Mouse (Mus musculus) erythroblast, embryonic 14.5 days (primary cell): ENCODE measurements around the gene A230072I06Rik.

ENCODE experiments used
- GATA1 ChIP-seq: IDR thresholded peaks from 2 replicates; pipeline ENCODE4 v1.6.1; 2012; ENCODE audit warnings: low read length, inconsistent platforms, mixed read lengths
- TAL1 ChIP-seq: IDR thresholded peaks from 3 replicates; pipeline ENCODE4 v1.6.1; 2012; ENCODE audit warnings: low read length, inconsistent platforms, mixed read lengths

- no peak for TF ChIP-seq GATA1
- no peak for TF ChIP-seq TAL1
Measured at GRCm38 (mm10) chr8:12324991-12325601, 46.5 kb downstream of the A230072I06Rik start.
